Mouse (Mus musculus): ENCODE measurements around the gene Psmd14.

The Psmd14 gene

GRCm38 (mm10) chr2:61711108-61712040, at the start of gene Psmd14:
Psmd14 (plus strand) TSS chr2:61711694.
- DNase-seq (ENCODE audit: low spot score in 2 of 2): peak; percentile 81 to 84

- no peak for DNase-seq (ENCODE audit: low spot score in 2 of 2)
Observed at GRCm38 (mm10) chr2:61662833-61663232, 48.7 kb upstream of the Psmd14 start.

DNA sequence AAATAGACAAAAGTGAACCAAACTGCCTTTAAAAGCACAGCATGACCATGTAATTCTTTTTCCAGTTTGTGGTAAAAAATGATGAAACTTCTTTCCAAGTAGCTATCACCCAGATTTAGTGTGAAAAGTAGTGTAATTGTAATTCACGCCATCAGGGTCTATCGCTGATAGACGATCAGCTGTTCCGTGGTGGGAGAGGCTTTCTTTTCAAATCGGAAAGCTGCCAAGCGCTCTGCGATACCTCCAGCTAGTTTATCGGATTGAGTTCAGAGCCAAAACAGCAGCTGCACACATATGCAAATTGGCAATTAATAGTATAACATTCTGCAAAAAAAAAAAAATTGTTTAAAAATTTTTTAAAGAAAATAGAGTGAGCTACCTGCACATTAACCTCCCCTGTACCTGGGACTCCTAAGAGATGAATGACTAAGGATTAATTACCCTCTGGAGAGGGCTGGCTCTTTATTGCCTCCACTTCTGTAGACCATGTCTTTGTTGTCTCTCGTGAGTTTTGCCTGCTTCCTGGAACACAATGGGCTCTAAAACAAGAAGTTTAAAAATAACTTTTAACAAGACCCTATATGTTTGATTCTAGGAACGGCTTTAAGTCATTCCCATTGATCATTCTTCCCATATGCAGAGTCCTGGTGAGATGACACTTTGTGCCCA, 47.8 kb upstream of the Psmd14 start:
- no peak for DNase-seq (ENCODE audit: low spot score in 2 of 2)

- no peak for DNase-seq (ENCODE audit: low spot score in 2 of 2)
Observed at GRCm38 (mm10) chr2:61667420-61667819, 44.1 kb upstream of the Psmd14 start.

DNA sequence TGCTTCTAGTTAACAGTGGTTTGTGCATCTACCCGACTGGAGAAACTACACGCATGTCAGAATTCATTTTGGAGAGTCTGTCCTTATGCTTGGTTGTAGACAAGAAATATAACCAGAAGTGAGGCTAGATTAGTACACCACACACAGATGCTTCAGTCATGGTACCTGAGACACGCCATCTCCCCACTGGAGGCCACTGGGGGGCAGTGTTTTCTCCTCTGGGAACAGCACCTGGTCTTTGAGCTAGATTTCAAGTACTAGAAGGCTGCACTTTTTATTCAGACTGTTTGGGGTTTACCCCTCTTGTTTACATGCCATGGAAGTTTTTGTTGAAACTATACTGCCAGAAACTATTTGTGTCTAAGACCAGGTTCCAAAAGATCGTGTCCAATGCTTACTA, 43.2 kb upstream of the Psmd14 start:
- DNase-seq (ENCODE audit: low spot score in 2 of 2): peak; percentile 18 to 64

DNA sequence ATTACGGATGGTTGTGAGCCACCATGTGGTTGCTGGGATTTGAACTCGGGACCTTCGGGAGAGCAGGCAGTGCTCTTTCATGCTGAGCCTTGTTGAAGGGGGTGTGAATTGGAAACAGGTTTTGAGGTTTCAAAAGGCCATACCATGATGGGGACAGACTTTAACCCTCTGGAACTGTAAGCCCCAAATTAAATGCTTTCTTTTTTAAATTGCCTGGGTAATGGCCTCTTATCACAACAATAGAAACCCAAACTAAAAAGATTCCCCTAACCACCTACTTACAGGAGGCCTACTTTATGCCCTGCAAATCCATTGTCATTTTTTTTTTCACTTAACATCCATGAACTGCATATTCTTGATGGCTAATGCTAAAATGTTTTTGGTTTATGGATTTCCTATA, 36.9 kb upstream of the Psmd14 start:
- DNase-seq (ENCODE audit: low spot score in 2 of 2): no peak

GRCm38 (mm10) chr2:61681572-61681971, 29.9 kb upstream of the Psmd14 start:
- no peak for DNase-seq (ENCODE audit: low spot score in 2 of 2)

DNA sequence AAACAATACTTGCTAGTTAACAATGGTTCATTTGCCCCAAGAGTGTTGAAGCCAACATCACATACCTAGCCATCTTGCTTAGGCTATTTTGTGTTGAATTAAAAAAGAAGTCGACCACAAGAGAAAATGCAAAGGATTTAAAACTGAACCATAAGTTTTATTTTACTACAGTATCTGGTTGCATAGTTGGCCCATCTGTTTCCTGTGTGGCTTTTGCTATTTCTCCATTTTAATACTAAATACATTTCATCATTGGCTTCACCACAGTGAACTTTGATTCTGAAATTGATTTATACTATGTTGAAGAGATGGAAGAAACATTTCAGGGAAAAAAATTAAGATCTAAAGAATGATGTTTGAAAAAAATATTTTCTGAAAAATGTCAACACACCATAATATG, 25.0 kb upstream of the Psmd14 start:
- DNase-seq (ENCODE audit: low spot score in 2 of 2): no peak

- DNase-seq (ENCODE audit: low spot score in 2 of 2): no peak
Observed at GRCm38 (mm10) chr2:61689086-61689485, 22.4 kb upstream of the Psmd14 start.

GRCm38 (mm10) chr2:61709570-61709969, 1.9 kb upstream of the Psmd14 start:
- DNase-seq (ENCODE audit: low spot score in 2 of 2): no peak

- peak; percentile 28 to 34 for DNase-seq (ENCODE audit: low spot score in 2 of 2)
Observed at GRCm38 (mm10) chr2:61712526-61712925, 1.0 kb downstream of the Psmd14 start.

GRCm38 (mm10) chr2:61722401-61722982, 11.0 kb downstream of the Psmd14 start:
- no peak for DNase-seq (ENCODE audit: low spot score in 2 of 2)

DNA sequence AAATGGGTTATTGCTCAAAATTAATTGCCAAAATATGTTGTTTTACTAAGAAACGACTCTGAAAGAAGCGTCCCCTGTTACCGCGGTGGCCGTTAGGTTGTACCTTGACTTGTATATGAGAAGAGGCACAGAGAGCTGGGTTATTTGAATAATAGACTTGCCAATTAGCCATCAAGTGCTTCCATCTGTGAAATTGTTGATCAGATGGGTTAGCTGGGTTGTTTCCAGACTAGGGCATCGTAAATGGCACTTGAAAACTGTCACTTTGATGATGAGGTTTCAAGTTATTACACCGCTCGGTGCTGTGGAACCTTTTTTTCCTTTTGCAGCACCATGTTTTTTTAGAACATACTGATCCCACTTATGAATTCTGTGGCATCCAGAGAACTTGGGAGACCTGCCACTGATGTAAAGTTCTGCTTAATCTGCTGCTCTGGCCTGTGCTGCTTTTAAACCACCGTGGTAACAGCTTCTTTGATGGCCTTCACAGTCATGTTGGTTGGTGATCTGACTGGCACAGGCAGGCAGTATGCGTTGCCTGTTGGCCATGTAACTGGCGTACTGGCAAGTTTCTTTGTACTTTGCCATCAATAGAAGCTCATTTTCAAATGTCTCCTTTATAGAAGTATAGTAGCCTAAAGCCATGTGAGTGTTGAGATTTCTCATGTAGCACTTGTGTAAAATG, 21.4 kb downstream of the Psmd14 start:
- DNase-seq (ENCODE audit: low spot score in 2 of 2): no peak

DNA sequence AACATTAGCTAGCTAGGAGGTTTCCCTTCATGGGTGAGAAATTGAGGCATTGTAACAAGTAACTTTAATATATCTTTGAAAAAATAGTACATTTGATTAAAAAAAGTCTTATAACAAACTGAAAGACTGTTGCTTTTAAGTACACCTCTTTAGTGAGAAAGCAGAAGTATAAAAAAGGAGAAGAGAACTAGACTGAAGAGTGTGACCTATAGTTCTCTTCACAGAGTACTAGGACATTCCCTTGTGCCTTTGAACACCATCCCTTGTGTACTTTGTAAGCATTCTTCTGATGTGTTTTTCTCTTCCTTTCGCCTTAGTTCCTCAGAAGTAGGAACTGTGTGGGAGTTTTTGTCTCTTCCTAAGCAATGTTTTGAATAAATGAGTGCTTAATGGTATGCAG, 22.7 kb downstream of the Psmd14 start:
- no peak for DNase-seq (ENCODE audit: low spot score in 2 of 2)

DNA sequence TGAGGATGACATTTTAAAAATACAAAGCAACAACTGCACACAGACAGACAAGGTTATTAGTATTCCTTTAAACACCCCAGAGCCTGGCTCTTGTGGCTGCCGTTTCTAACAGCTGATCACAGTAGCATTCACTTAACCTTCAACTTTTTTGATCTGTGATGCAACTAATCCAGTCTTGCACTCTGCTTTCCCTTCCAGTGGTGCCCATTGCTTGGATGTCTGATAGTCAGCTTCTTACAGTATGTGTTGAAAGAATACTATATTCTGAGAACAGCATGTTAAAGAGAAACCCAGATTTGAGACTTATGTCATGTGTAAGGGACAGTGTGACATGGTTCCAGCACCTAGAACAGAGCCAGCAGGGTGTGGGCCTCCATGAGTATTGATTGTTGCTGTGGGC, 34.6 kb downstream of the Psmd14 start:
- no peak for DNase-seq (ENCODE audit: low spot score in 2 of 2)

- DNase-seq (ENCODE audit: low spot score in 2 of 2): no peak
Observed at GRCm38 (mm10) chr2:61746580-61746979, 35.1 kb downstream of the Psmd14 start.

DNA sequence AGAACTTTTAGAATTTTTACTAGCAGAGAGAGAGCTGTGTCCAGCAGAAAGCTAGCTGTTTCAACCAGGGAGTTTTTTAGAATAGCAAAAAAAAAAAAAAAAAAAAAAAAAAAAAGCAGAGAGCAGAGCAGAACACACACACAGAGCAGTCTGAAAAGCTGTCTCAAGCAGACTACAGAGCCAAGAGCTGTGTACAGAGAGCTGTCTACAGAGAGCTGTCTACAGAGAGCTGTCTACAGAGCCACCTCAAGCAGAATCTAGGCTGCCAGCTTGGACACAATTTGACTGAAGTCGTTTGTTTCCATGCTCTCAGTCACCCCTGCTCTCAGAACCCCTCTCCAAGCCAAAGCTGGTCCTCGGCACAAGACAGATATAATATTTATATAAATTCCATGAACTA, 35.9 kb downstream of the Psmd14 start:
- DNase-seq (ENCODE audit: low spot score in 2 of 2): no peak

GRCm38 (mm10) chr2:61750702-61751101, 39.2 kb downstream of the Psmd14 start:
- DNase-seq (ENCODE audit: low spot score in 2 of 2): no peak

DNA sequence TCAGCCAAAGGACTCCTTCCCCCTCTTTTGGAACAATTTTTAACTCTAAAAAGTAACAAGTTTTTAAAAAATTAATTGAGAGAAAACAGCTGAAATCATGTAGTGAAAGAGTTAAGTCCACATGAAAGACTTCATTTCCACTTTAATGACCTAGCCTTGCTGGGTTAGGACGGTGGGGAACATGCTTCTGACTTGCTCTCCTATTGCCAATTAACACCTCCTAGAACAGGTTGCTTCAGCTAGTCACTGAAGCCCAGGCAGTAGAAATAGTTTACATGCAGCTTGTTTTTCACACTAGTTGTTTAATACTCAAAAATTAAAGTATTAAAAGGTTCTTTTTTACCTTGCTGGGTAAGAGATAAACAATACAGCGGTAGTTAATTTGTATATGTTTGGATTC, 39.8 kb downstream of the Psmd14 start:
- DNase-seq (ENCODE audit: low spot score in 2 of 2): no peak

GRCm38 (mm10) chr2:61752362-61752761, 40.9 kb downstream of the Psmd14 start:
- no peak for DNase-seq (ENCODE audit: low spot score in 2 of 2)

DNA sequence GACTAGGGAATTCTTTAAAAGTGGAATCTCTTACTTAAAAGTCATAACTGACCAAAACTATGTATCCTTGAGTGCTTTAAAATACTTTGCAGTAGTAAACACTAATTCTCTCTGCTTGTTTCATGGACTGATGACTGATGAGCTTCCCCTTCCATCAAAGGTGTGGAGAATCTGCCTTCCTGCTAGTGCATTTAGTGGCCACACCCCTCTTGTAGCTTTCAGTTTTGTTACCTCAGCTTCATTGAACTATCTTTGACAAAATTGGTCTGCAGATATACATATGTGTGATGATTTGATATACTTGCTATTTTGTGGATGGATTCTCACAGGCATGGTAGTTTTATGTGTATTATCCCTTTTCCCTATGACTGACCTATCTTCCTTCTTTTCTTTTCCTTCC, 43.5 kb downstream of the Psmd14 start:
- DNase-seq (ENCODE audit: low spot score in 2 of 2): peak in 1 of 2 experiments; percentile 6

DNA sequence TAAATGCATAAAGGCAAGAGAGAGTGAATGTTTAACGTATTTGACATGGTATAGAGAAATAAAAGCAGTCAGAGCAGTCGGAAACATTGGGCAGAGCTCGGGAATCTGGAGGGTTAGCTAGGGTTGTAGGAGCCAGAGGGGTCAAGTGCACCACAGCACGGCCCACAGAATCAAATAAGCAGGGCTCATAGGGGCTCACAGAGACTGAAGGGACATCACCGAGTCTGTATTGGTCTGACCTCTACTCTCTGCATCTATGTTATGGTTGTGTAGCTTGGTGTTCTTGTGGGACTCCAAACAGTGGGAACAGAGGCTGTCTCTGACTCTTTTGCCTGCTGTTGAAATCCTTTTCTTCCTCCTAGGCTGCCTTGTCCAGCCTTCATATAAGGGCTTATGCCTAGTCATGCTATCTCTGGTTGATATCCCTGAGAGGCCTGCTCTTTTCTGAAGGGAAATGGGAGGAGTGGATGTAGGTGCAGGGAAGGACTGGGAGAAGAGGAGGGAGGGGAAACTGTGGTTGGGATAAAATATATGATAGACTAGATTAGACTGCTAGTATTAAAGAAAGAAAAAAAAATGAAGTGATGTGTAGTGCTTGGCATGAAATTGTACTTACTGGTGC, 47.9 kb downstream of the Psmd14 start:
- DNase-seq (ENCODE audit: low spot score in 2 of 2): no peak

Data from natural killer cell, adult 2 months (primary cell).